Mouse (Mus musculus) kidney, postnatal 14 days (tissue): ENCODE results near the gene Gm5724.

Source experiments
- DNase-seq: peaks from one replicate; pipeline ENCODE4 v3.0.0; 2022; ENCODE audit warnings: mixed read lengths

Gene Gm5724

GRCm38 (mm10) chr6:141773710-141774109 is at the start of gene Gm5724:
TSS of gene Gm5724 (minus strand) at chr6:141773810.
- no peak for DNase-seq

- DNase-seq: peak; percentile 39
These were observed 24.2 kb upstream of the Gm5724 start for GRCm38 (mm10) chr6:141797837-141798236.

- DNase-seq: no peak
These were observed 866 bp upstream of the Gm5724 start for GRCm38 (mm10) chr6:141774476-141774875.

GRCm38 (mm10) chr6:141691246-141691645 is 82.4 kb downstream of the Gm5724 start:
- no peak for DNase-seq

GRCm38 (mm10) chr6:141687008-141687407 is 86.6 kb downstream of the Gm5724 start:
- DNase-seq: no peak
